Mouse (Mus musculus): ENCODE measurements around the gene Ifih1.

DNA sequence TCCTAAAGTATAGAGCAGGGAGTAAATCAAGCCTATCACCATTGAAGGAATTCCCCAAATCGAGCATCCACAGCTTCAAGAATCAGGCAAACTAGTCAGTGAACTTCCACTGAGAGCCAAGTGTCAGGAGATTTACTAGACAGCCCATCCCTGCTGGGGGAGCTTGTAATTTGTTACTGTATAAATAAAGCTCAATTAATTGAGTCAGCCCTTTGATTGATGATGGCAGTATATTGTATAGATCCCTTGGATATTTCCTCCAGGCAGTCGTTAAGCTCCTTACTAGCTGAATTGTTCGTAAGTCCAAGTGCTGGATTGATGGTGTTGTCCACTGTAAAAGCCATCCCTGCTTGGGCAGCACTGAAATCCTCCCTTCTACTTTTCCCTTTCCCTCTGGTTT, 23.8 kb upstream of the Ifih1 start:
- TF ChIP-seq POLR2A (IDR thresholded peaks at IDR 0.05; ENCODE audit: low read depth, low read length) = no peak
- TF ChIP-seq CTCF (conservative IDR thresholded peaks at IDR 0.05; ENCODE audit: insufficient read depth, insufficient read length, low read depth, low read length) = no peak

Data from kidney, adult 2 months (tissue).